Mouse (Mus musculus) testis, postnatal 14 days (tissue): Measurements from ENCODE around the gene Cdhr4.
"Not testable (repeated sequence)": the region's sequence is repeated elsewhere in the genome, so short reads cannot be mapped to it uniquely, and the experiment has no call there.

Experiments used
- DNase-seq: peaks from one replicate; pipeline ENCODE4 v3.0.0; 2021; ENCODE audit warnings: low spot score

Gene Cdhr4

DNA sequence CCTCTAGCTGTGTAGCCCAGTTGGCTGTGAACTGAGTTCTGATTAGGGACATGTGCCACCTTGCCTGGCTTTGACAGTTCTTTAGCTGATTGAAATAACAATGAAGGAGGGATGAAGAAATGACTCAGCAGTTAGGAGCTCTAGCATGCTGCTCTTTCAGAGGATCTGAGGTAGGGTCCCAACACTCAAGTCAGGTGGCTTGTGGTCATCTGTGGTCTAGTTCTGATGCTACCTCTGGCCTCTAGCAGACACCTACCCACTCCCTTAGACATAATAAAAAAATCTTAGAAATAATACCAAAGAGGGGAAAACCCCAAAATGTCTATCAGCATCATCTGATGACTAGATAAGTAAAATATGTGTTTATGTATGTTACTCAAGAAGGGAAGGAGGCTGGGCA lies 18.1 kb downstream of the Cdhr4 start:
- no peak for DNase-seq

DNA sequence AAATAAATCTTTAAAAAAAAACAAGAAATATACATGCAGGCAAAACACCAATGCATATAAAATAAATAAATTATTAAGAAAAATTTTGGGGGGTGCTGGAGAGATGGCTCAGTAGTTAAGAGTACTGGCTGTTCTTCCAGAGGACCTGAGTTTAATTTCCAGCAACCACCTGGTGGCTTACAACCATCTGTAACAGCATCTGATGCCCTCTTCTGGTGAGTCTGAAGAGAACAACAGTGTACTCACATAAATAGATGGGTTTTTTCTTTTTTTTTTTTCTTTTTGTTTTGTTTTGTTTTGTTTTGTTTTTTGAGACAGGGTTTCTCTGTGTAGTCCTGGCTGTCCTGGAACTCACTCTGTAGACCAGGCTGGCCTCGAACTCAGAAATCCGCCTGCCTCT lies 21.3 kb downstream of the Cdhr4 start:
- not testable (repeated sequence) for DNase-seq

- no peak for DNase-seq
Measured at GRCm38 (mm10) chr9:108017127-108017526, 24.8 kb downstream of the Cdhr4 start.

DNA sequence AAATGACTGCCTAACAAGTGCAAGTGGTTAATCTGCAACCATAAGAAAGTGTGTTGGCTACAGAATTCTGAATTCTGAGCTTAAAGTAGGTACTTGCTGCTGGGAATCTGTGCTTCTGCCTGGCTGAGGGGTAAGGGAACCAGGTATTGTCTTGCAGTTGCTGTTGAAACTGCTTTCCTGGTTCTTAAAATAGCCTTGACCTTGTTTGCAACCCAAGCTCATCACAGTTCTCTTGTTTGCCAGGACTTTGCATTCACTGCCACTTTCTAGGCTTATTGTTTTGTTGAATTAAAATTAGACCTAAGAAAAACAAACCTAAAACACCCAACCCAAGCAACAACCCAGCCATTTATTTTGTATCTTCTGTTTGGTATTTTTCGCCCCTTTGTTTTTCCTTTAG lies 28.4 kb downstream of the Cdhr4 start:
- DNase-seq, result no peak

DNA sequence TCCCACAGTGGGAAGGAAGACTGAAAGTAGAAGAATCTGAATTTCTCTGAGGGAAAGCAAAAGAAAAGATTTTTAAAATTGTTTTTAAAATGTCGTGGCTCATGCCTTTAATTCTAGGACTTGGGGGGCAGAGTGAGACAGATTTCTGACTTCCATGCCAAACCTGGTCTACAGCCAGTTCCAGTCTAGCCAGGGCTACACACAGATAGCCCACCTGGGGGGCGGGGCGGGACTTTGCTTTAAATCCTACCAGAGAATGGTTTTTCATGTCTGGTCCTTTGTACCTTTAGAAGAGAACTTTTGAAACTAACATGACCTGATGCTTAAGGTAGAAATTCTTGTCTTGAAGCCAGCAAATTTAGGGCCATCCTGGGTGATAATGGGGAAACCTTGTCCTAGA lies 30.9 kb downstream of the Cdhr4 start:
- DNase-seq, result no peak

GRCm38 (mm10) chr9:108026584-108026983 lies 34.3 kb downstream of the Cdhr4 start:
- no peak for DNase-seq

GRCm38 (mm10) chr9:108027867-108028266 lies 35.6 kb downstream of the Cdhr4 start:
- DNase-seq, result no peak

GRCm38 (mm10) chr9:108032126-108032525 lies 39.8 kb downstream of the Cdhr4 start:
- no peak for DNase-seq

GRCm38 (mm10) chr9:108035331-108036156 lies 43.2 kb downstream of the Cdhr4 start:
- DNase-seq, result no peak

GRCm38 (mm10) chr9:108044751-108045492 lies 52.6 kb downstream of the Cdhr4 start:
- DNase-seq, result no peak

- DNase-seq, result no peak
Measured at GRCm38 (mm10) chr9:108046582-108046981, 54.3 kb downstream of the Cdhr4 start.

DNA sequence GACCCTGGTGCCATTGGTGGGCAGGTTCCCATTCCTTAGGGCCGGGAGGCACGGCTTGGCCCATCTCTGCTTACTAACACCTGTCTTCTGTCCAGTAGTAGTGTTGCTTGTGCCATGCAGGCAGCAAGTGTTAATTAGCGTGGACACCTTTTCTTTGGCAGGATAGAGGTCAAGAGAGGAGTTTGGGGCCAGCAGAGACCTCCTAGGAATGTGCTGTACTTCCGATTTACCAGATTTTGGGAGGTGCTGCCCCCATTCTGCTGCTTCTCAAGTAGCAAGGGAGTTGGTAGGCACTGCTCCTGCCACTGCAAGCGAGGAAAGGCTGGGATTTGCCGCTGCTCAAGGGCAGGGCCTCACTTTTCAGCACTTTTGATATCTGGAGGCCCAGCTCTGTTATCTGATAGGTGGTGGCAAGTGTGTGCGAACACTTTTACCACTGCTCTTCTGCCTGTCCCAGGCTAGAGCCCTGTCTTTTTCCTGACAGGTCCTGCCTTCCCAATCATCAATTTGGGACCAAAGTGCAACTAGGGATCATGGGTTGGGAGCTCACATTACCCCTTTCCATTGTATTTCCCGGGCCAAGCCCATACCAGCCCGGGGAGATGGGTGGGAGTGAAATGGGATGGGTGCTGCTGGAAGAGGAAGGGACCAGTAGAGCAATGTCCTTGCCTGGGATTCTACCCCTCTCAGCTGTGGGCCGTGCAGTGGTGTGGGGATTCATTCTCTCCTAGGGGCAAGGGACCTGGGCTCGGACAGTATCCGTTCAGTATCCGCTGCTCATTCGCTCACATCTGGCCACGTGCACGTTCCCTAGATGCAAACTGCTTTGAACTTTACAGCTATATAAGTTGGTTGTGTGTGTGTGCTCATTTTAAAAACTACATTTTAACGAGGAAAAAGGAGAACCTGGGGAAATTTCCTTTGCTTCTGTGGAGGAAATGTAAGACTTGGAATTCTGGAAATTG lies 55.6 kb downstream of the Cdhr4 start:
- DNase-seq, result no peak

DNA sequence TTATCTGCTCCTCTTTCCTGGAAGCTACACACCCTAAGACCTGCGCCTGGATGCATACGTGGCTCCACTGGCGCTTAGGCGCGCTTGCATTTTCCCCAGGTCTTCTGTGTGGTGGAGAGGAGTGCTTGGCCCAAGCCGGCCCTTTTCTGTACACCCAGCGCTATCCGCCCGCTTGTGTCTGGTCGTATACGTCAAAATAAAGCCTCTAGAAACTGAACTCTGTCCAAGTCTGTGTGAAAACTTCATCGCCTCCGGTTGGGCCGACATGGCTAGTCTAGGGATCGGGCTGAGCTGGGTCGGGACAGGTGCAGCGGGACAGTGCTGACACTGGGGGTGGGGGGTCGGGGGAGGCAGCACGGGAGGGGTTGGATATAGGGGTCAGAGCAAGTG lies 56.3 kb downstream of the Cdhr4 start:
- DNase-seq, result no peak

DNA sequence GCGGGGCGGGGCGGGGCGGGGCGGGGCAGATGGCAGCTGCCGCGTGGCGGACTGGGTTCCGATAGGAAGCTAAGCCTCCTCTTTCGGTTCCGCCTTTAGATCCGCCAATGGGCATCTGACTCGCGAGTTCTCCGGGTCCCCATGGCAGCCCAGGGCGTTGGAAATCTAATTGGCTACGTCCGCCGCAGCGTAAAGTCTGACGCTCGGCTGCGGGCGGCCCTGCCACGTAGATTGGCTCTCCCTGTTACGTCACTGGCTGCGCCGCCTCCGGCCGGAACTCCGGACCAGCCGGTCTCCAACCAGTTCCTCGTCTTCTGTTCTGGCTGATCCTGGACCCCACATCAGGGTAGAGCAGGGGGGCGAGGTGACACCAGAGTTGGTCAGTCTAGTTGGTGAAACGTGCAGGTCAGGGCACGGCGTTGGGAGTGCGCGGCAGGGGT lies 56.7 kb downstream of the Cdhr4 start, which contains the start of gene Gmppb:
Gene Gmppb (plus strand): TSS at position 227 of the 440 bp plus-strand sequence.
- DNase-seq, result peak; percentile 95
